Mouse (Mus musculus) liver, adult 2 months (tissue): ENCODE measurements around the gene Ubl7.

ENCODE experiments used
- CTCF ChIP-seq: fragments of 200-500 bp; IDR thresholded peaks from 2 replicates; pipeline ENCODE4 v1.5.1; 2011; ENCODE audit warnings: low read depth, low read length, control low read depth
- POLR2A ChIP-seq: fragments of 200-500 bp; IDR thresholded peaks from 2 replicates; pipeline ENCODE4 v1.6.1; 2011; ENCODE audit warnings: low read length, control low read depth; ENCODE audit not compliant: insufficient read depth; ENCODE audit errors: extremely low read depth

GRCm38 (mm10) chr9:57874134-57874533 lies 36.6 kb upstream of the Ubl7 start:
- no peak for TF ChIP-seq CTCF
- no peak for TF ChIP-seq POLR2A
